Mouse (Mus musculus) liver, embryonic 14.5 days (tissue): Measurements from ENCODE around the gene Prrt4.

Experiments
- CTCF ChIP-seq: IDR thresholded peaks from 2 replicates; pipeline ENCODE4 v1.5.1; 2016; ENCODE audit warnings: antibody characterized with exemption, low read depth, control low read depth
- EP300 ChIP-seq: IDR thresholded peaks from 2 replicates; pipeline ENCODE4 v1.6.1; 2016; ENCODE audit warnings: antibody characterized with exemption, low read depth

DNA sequence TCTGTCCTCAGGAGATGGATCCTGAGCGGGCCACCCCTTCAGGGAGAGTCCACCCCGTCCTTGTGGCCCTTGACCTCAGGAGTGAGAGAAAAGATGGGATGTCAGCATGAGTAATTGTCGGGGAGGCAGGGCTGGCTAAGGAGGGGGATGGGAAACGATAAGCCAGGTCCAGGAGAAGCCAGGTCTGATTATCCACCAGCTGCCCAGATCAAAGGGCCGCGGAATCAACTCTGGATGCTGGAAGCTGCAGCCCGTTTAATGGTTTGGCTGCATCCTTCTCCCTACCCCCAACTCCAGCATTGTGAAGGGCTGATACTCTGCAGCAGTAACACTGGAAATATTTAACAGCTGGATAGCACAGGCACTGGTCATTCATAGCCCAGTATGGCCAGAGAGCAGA, 5.0 kb downstream of the Prrt4 start:
- TF ChIP-seq CTCF (no peak), EP300 (no peak)
